Mouse (Mus musculus): Measurements from ENCODE around the gene Srd5a1. TPM values are rescaled to one million over a fixed set of nuclear protein-coding genes. Genes with fewer than 3 reads are reported as not detected.
"Not testable (repeated sequence)": the region's sequence is repeated elsewhere in the genome, so short reads cannot be mapped to it uniquely, and the experiment has no call there.

The Srd5a1 gene
- polyA plus RNA-seq, 1 experiment from 2014 or later, result 52.8 TPM

DNA sequence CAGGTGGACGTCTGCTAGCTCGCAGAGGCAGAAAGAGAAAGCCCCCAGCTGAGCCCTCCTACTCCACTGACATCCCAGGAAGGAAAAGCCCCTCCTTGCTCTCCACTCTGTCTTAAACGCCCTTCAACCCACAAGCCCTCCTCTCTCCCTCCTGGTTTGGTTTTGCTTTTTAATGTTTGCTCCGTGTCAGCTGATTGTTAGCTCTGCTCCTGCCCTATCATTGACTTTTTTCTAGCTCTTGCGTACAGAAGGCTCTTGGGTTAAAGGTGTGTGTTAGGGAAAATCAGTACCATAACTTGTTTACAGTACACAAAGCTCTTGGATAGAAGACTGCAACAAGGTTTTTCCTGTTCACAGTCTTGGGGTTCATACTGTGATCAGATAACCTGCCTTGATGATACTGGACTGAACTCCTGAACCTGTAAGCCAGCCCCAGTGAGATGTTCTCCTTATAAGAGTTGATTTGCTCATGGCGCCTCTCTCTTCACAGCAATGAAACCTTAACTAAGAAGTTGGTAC lies 26.9 kb upstream of the Srd5a1 start:
- no peak overlapping the region for H3K4me2 ChIP-seq
- H3K9me3 ChIP-seq, result no peaks in the 10 kb centered on the region
- no peak overlapping the region for H3K27ac ChIP-seq
- H3K36me3 ChIP-seq, result peaks cover 73% of the 10 kb centered on the region
- H3K9ac ChIP-seq, result no peak overlapping the region
- no peaks in the 10 kb centered on the region for H3K27me3 ChIP-seq
- H3K4me3 ChIP-seq, result no peak overlapping the region
- WGBS, result 82% methylated on average over 6 of the region's 6 CpGs
- no peaks in the 10 kb centered on the region for H3K4me1 ChIP-seq
- no peak for ATAC-seq (ENCODE audit: insufficient number of reproducible peaks, low FRiP score, low TSS enrichment, low read depth)

DNA sequence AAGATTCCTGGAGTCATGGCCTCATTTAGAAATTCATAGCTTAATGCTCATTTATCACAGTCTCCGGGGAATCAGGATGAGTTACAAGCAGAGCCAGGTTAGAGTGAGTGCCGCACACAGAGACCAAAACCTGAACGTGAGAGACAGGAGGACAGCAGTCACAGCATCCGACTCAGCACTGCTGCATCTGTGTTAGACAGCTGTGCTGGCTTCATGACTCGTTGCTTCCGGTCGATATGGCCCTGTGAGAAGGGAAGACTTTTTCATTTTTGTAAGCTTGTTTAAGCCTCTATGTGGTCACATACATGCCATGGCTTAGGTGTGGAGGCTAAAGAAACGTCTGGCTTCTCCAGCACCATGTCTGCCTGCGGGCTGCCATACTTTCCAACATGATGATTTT lies 26.4 kb upstream of the Srd5a1 start:
- Histone ChIP-seq H3K4me1 (no peaks in the 10 kb centered on the region), H3K36me3 (peaks cover 77% of the 10 kb centered on the region), H3K9me3 (no peaks in the 10 kb centered on the region), H3K4me2 (no peak overlapping the region), H3K27me3 (no peaks in the 10 kb centered on the region), H3K4me3 (no peak overlapping the region), H3K27ac (no peak overlapping the region), H3K9ac (no peak overlapping the region)
- 84% methylated on average over 9 of the region's 9 CpGs for WGBS
- ATAC-seq (ENCODE audit: insufficient number of reproducible peaks, low FRiP score, low TSS enrichment, low read depth), result no peak

GRCm38 (mm10) chr13:69636816-69637215 lies 25.6 kb upstream of the Srd5a1 start:
- WGBS, result 87% methylated on average over 6 of the region's 6 CpGs
- no peak overlapping the region for H3K9ac ChIP-seq
- no peaks in the 10 kb centered on the region for H3K9me3 ChIP-seq
- no peak overlapping the region for H3K4me3 ChIP-seq
- H3K4me1 ChIP-seq, result no peaks in the 10 kb centered on the region
- no peak overlapping the region for H3K4me2 ChIP-seq
- peaks cover 85% of the 10 kb centered on the region for H3K36me3 ChIP-seq
- ATAC-seq (ENCODE audit: insufficient number of reproducible peaks, low FRiP score, low TSS enrichment, low read depth), result no peak
- no peak overlapping the region for H3K27ac ChIP-seq
- no peaks in the 10 kb centered on the region for H3K27me3 ChIP-seq

DNA sequence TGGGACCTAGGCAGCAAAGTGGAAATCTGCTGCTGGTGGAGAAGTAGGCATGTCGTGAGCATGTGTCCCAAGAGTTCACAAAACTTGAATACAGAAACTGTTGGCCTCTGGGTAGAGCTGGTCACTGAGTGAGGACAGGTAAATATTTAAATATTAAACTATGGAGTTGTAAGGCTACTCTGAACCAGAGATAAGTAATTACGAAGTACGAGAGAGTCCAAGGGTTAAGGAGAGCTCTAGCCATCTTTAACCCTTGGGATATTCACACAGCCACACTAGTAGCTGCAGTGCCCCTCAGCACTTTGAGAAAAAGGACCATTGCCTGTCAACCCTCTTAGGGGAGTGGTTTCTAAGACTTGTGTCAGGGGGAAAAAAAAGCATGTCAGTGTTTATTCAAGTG lies 25.1 kb upstream of the Srd5a1 start:
- ATAC-seq (ENCODE audit: insufficient number of reproducible peaks, low FRiP score, low TSS enrichment, low read depth), result no peak
- H3K27me3 ChIP-seq, result no peaks in the 10 kb centered on the region
- no peak overlapping the region for H3K9ac ChIP-seq
- H3K4me3 ChIP-seq, result no peak overlapping the region
- no peak overlapping the region for H3K27ac ChIP-seq
- WGBS, result 87% methylated on average over 3 of the region's 3 CpGs
- H3K4me1 ChIP-seq, result no peaks in the 10 kb centered on the region
- H3K9me3 ChIP-seq, result no peaks in the 10 kb centered on the region
- H3K36me3 ChIP-seq, result peaks cover 90% of the 10 kb centered on the region
- no peak overlapping the region for H3K4me2 ChIP-seq

DNA sequence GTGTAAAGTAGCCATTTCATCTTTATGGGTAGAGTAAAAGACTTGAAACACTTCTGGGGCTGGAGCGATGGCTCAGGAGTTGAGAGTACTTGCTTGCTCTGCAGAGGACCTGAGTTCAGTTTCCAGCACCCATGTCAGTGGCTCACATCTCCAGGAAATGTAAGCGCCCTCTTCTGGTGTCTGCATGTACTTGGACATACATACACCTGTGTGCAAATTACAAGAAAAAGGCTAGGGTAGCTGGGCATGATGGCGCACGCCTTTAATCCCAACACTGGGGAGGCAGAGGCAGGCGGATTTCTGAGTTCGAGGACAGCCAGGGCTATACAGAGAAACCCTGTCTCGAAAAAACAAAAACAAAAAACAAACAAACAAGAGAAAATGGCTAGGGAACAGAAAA lies 24.6 kb upstream of the Srd5a1 start:
- not testable (repeated sequence) for H3K4me1 ChIP-seq; H3K27ac ChIP-seq; H3K4me3 ChIP-seq; H3K9me3 ChIP-seq; ATAC-seq (ENCODE audit: insufficient number of reproducible peaks, low FRiP score, low TSS enrichment, low read depth); H3K27me3 ChIP-seq; H3K9ac ChIP-seq; H3K4me2 ChIP-seq
- WGBS, result 93% methylated on average over 7 of the region's 7 CpGs
- H3K36me3 ChIP-seq, result peaks cover 94% of the 10 kb centered on the region

DNA sequence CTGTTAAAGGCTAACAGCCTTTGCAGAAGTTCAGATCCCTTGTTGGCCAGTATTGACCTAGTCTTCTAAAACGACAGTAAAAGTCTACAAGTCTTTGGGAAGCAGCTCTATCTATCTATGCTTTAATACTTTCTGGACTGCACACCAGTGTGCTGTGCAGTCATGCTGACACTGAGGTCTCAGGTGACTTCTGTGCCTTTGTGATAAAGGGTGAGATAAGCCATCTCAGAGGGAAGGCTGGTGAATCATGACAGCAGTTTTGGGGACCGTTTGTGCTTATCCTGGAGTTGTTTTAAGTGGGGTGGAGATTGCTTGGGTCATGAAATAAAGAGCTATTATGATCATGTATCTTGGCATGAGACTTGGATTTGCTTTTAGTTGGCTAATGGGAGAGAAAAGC lies 22.7 kb upstream of the Srd5a1 start:
- H3K9ac ChIP-seq, result no peak overlapping the region
- no peak overlapping the region for H3K4me3 ChIP-seq
- no peaks in the 10 kb centered on the region for H3K27me3 ChIP-seq
- 87% methylated on average over 2 of the region's 2 CpGs for WGBS
- ATAC-seq (ENCODE audit: insufficient number of reproducible peaks, low FRiP score, low TSS enrichment, low read depth), result no peak
- no peaks in the 10 kb centered on the region for H3K4me1 ChIP-seq
- H3K36me3 ChIP-seq, result peaks cover 97% of the 10 kb centered on the region
- H3K9me3 ChIP-seq, result no peaks in the 10 kb centered on the region
- no peak overlapping the region for H3K27ac ChIP-seq
- no peak overlapping the region for H3K4me2 ChIP-seq

- Histone ChIP-seq H3K36me3 (peaks cover 97% of the 10 kb centered on the region), H3K4me2 (no peak overlapping the region), H3K4me1 (no peaks in the 10 kb centered on the region), H3K9ac (no peak overlapping the region), H3K4me3 (no peak overlapping the region), H3K27ac (no peak overlapping the region), H3K9me3 (no peaks in the 10 kb centered on the region), H3K27me3 (no peaks in the 10 kb centered on the region)
- ATAC-seq (ENCODE audit: insufficient number of reproducible peaks, low FRiP score, low TSS enrichment, low read depth), result no peak
- WGBS, result 92% methylated on average over 9 of the region's 9 CpGs
Measured at GRCm38 (mm10) chr13:69633551-69633950, 22.3 kb upstream of the Srd5a1 start.

- H3K9ac ChIP-seq, result no peak overlapping the region
- H3K4me2 ChIP-seq, result no peak overlapping the region
- 87% methylated on average over 4 of the region's 4 CpGs for WGBS
- H3K27ac ChIP-seq, result no peak overlapping the region
- no peak overlapping the region for H3K4me3 ChIP-seq
- no peak for ATAC-seq (ENCODE audit: insufficient number of reproducible peaks, low FRiP score, low TSS enrichment, low read depth)
- no peaks in the 10 kb centered on the region for H3K9me3 ChIP-seq
- no peaks in the 10 kb centered on the region for H3K27me3 ChIP-seq
- peaks cover 99% of the 10 kb centered on the region for H3K36me3 ChIP-seq
- H3K4me1 ChIP-seq, result no peaks in the 10 kb centered on the region
Measured at GRCm38 (mm10) chr13:69631659-69632058, 20.4 kb upstream of the Srd5a1 start.

GRCm38 (mm10) chr13:69631111-69631510 lies 19.9 kb upstream of the Srd5a1 start:
- Histone ChIP-seq H3K27ac (no peak overlapping the region), H3K27me3 (no peaks in the 10 kb centered on the region), H3K4me1 (no peaks in the 10 kb centered on the region), H3K9me3 (no peaks in the 10 kb centered on the region), H3K4me2 (no peak overlapping the region), H3K36me3 (peaks cover 99% of the 10 kb centered on the region), H3K4me3 (no peak overlapping the region), H3K9ac (no peak overlapping the region)
- 90% methylated on average over 3 of the region's 3 CpGs for WGBS
- ATAC-seq (ENCODE audit: insufficient number of reproducible peaks, low FRiP score, low TSS enrichment, low read depth), result no peak

GRCm38 (mm10) chr13:69630576-69630975 lies 19.3 kb upstream of the Srd5a1 start:
- Histone ChIP-seq H3K27ac (no peak overlapping the region), H3K4me3 (no peak overlapping the region), H3K9ac (no peak overlapping the region), H3K27me3 (no peaks in the 10 kb centered on the region), H3K4me2 (no peak overlapping the region), H3K36me3 (peaks cover 99% of the 10 kb centered on the region), H3K4me1 (no peaks in the 10 kb centered on the region), H3K9me3 (no peaks in the 10 kb centered on the region)
- no peak for ATAC-seq (ENCODE audit: insufficient number of reproducible peaks, low FRiP score, low TSS enrichment, low read depth)
- 74% methylated on average over 8 of the region's 8 CpGs for WGBS

GRCm38 (mm10) chr13:69627941-69628340 lies 16.7 kb upstream of the Srd5a1 start:
- WGBS, result over 99% methylated on average over 3 of the region's 3 CpGs
- no peaks in the 10 kb centered on the region for H3K4me1 ChIP-seq

GRCm38 (mm10) chr13:69624510-69624909 lies 13.3 kb upstream of the Srd5a1 start:
- Histone ChIP-seq H3K4me3 (no peak overlapping the region), H3K4me1 (no peaks in the 10 kb centered on the region), H3K9me3 (no peaks in the 10 kb centered on the region), H3K36me3 (peaks cover 87% of the 10 kb centered on the region), H3K9ac (no peak overlapping the region), H3K4me2 (no peak overlapping the region), H3K27me3 (no peaks in the 10 kb centered on the region), H3K27ac (no peak overlapping the region)
- ATAC-seq (ENCODE audit: insufficient number of reproducible peaks, low FRiP score, low TSS enrichment, low read depth), result no peak
- 83% methylated on average over 3 of the region's 3 CpGs for WGBS

More at GRCm38 (mm10) chr13:69627941-69628340, 16.7 kb upstream of the Srd5a1 start:
- H3K9me3 ChIP-seq, result no peaks in the 10 kb centered on the region
- no peak overlapping the region for H3K9ac ChIP-seq
- H3K4me3 ChIP-seq, result no peak overlapping the region
- ATAC-seq (ENCODE audit: insufficient number of reproducible peaks, low FRiP score, low TSS enrichment, low read depth), result no peak
- no peaks in the 10 kb centered on the region for H3K27me3 ChIP-seq
- peaks cover 97% of the 10 kb centered on the region for H3K36me3 ChIP-seq
- no peak overlapping the region for H3K4me2 ChIP-seq
- H3K27ac ChIP-seq, result no peak overlapping the region

DNA sequence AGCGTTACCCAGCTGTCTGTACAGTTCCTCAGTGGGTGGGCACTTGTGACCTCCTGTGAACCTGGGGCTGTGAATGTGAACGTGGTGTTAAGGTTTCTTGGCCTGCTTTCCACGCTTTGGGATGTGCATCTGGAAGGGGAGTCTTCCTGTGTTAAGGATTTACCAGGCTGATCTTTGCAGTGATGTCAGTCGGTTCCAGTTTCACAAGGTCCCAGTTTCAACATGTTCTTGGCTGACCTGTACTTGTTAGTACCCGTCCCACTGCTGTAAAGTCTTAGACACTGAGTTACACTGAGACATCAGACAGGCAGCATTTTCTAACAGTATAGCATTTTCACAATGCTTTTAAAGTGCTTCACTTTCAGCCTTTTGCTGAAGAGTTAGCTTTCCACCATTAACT lies 12.6 kb upstream of the Srd5a1 start:
- Histone ChIP-seq H3K4me2 (no peak overlapping the region), H3K27me3 (no peaks in the 10 kb centered on the region), H3K4me3 (no peak overlapping the region), H3K4me1 (no peaks in the 10 kb centered on the region), H3K9me3 (no peaks in the 10 kb centered on the region), H3K36me3 (peaks cover 87% of the 10 kb centered on the region), H3K9ac (no peak overlapping the region), H3K27ac (no peak overlapping the region)
- no peak for ATAC-seq (ENCODE audit: insufficient number of reproducible peaks, low FRiP score, low TSS enrichment, low read depth)
- 68% methylated on average over 5 of the region's 5 CpGs for WGBS

All from limb, embryonic 15.5 days (tissue).